Mouse (Mus musculus): Measurements from ENCODE around the gene Gp9. TPM values are rescaled to one million over a fixed set of nuclear protein-coding genes. Genes with fewer than 3 reads are reported as not detected.

Gene Gp9
- polyA plus RNA-seq, 1 experiment = 1.6 TPM

DNA sequence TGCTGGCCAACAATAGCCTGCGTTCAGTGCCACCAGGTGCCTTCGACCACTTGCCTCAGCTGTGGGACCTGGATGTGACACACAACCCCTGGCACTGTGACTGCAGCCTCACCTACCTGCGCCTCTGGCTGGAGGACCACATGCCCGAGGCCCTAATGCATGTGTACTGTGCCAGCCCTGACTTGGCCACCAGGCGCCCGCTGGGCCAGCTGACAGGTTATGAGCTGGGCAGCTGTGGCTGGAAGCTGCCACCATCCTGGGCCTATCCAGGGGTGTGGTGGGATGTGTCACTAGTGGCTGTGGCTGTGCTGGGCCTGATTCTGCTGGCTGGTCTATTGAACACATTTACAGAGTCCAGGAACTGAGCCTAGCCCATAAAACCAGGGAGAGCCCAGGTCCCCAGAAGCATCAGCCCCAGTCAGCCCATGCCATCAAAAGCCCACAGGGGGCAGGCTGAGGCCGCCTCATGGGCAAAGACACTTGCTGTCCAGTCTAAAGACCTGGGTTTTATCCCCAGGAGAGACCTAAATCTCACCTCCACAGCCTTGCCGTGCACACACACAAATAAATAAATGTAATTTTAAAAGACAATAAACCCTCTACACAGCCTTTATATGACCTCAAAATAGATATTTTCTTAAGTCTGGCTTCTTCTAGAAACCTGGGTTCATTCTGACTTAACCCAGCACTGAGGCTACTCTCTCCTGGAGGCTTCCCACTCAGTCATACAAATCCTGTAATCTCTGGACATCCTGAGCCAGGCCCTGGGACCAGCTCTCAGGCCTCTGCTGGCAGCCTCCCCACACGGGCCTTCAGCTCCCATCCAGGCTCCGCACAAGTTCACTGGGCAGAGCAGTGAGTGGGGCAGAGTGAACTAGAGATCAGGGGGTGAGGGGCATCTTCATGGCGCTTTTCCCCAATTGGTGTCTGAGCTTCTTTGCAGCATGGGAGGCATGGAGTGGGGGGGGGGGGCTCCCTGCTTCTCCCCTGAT is 1.6 kb downstream of the Gp9 start:
- no peak overlapping the region for H3K27ac ChIP-seq (ENCODE audit: insufficient read depth, low read length)
- H3K4me1 ChIP-seq (ENCODE audit: control insufficient read depth, insufficient read depth, low read length) = no peaks in the 10 kb centered on the region
- TF ChIP-seq POLR2A (IDR thresholded peaks at IDR 0.05; ENCODE audit: extremely low read depth, insufficient read depth, low read length) = no peak
- TF ChIP-seq CTCF (IDR thresholded peaks at IDR 0.05; ENCODE audit: extremely low read depth, insufficient read depth, low read length) = no peak
- no peak overlapping the region for H3K4me3 ChIP-seq (ENCODE audit: insufficient read depth, low read length)

DNA sequence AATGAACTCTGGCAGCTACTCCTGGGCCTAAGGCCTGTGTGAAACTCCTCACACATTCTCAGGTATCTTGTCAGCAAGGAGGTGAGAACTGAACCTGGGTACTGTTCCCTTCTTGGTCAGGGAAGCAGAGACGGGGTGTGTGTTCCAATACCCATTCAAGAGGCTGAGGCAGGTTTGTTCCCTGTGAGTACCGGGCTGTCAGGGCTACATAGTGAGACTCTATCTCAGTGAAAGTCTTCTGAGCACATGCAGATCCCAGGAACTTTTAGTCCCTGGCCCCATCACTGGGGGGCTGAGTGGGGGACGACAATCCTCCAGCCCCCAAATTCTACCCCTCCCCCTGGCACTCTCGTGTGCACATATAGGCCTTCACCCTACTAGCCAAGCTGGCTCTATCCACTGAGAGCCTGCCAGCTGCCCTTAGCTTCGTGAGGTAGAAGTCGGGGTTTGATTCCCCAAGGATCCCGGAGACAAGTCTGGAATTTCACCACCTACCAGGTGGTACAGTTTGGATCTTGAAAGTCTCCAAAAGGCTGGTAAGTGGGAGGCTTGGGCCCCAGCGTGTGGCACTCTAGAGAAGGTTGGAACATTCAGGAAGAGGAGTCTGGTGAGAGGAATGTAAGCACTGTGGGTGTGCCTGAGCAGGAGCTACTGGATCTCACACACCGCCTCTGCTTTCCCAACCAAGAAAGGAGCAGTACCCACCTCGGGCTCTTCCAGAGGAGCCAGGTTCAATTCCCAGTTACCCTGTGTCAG is 2.9 kb downstream of the Gp9 start:
- Histone ChIP-seq H3K4me1 (ENCODE audit: control insufficient read depth, insufficient read depth, low read length) (no peaks in the 10 kb centered on the region), H3K4me3 (ENCODE audit: insufficient read depth, low read length) (no peak overlapping the region), H3K27ac (ENCODE audit: insufficient read depth, low read length) (no peak overlapping the region)
- TF ChIP-seq CTCF (IDR thresholded peaks at IDR 0.05; ENCODE audit: extremely low read depth, insufficient read depth, low read length) (no peak), POLR2A (IDR thresholded peaks at IDR 0.05; ENCODE audit: extremely low read depth, insufficient read depth, low read length) (no peak)

DNA sequence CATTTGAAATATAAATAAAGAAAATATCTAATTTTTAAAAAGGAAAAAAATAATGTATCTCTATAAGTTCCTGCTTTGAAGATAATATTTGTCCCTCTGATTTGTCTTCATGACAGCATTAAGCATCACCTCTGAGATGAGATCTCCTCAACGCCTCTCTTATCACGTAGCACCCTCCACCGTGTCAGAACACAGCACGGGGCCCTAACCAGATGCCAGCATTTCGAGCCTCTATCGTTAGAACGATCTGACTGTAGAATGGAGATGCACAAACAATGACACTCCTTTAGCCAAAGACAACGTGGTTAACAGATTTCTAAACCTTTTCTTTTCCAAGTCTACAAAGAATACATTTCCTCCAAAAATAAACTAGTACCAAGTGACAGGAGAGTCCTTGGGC is 6.2 kb downstream of the Gp9 start:
- TF ChIP-seq CTCF (IDR thresholded peaks at IDR 0.05; ENCODE audit: extremely low read depth, insufficient read depth, low read length) (no peak), POLR2A (IDR thresholded peaks at IDR 0.05; ENCODE audit: extremely low read depth, insufficient read depth, low read length) (no peak)
- Histone ChIP-seq H3K4me3 (ENCODE audit: insufficient read depth, low read length) (no peak overlapping the region), H3K4me1 (ENCODE audit: control insufficient read depth, insufficient read depth, low read length) (no peaks in the 10 kb centered on the region), H3K27ac (ENCODE audit: insufficient read depth, low read length) (no peak overlapping the region)

DNA sequence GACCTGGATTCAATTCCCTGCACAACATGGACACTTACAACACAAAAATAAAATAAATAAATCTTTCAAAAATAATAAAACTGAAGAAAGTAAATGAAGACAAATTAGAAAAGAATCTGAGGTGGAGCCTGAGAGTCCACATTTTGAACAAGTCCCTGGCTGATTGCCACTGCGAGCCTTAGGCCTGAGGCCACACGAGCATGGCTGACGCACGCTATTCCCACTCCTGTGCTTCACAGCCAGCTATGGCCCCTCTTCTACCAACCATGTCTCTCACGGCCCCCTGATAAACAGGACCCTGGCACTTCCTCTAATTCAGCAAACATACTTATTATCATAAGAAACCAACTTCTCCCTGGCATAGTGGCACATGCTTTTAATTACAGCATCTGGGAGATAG is 8.7 kb downstream of the Gp9 start:
- no peak overlapping the region for H3K27ac ChIP-seq (ENCODE audit: insufficient read depth, low read length)
- H3K4me1 ChIP-seq (ENCODE audit: control insufficient read depth, insufficient read depth, low read length) = no peaks in the 10 kb centered on the region
- TF ChIP-seq CTCF (IDR thresholded peaks at IDR 0.05; ENCODE audit: extremely low read depth, insufficient read depth, low read length) = no peak
- TF ChIP-seq POLR2A (IDR thresholded peaks at IDR 0.05; ENCODE audit: extremely low read depth, insufficient read depth, low read length) = no peak
- no peak overlapping the region for H3K4me3 ChIP-seq (ENCODE audit: insufficient read depth, low read length)

DNA sequence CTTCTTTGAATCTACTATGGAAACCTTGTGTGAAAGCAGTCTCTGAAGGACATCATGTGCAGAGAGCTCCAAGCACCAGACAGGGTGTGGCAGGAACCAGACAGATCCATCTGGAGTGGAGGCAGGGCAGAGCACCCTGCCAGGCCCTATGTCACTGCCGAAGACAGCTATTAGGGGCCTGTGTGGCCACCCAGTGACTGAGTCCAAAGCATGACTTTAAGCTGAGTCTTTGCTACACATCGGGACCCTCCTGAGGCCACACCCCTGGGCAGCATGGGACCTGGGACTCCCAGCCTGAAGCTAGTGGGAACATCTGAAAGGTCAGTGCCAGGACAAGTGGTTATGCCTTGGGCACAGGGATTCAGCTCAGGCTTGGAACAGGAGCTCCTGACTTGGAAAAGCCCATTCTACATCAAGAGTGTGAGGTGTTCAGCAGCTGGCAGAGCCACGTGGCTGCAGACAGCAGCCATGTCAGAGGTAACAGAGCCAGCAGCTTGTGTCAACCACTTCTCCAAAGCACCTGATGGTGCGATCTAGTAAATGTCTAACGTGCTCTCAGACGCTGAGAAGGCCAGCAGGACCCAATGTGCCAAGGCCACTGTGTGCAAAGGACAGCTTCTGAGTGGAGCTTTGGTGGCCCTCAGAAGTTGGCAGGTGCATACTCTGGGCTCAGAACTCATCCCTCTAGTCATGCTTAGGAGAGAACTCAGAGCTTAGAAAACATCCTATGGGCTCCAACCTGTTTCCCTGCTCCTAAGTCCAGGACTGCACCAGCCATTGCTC is 9.4 kb downstream of the Gp9 start:
- Histone ChIP-seq H3K27ac (ENCODE audit: insufficient read depth, low read length) (no peak overlapping the region), H3K4me3 (ENCODE audit: insufficient read depth, low read length) (no peak overlapping the region), H3K4me1 (ENCODE audit: control insufficient read depth, insufficient read depth, low read length) (no peaks in the 10 kb centered on the region)
- TF ChIP-seq CTCF (IDR thresholded peaks at IDR 0.05; ENCODE audit: extremely low read depth, insufficient read depth, low read length) (no peak), POLR2A (IDR thresholded peaks at IDR 0.05; ENCODE audit: extremely low read depth, insufficient read depth, low read length) (no peak)

DNA sequence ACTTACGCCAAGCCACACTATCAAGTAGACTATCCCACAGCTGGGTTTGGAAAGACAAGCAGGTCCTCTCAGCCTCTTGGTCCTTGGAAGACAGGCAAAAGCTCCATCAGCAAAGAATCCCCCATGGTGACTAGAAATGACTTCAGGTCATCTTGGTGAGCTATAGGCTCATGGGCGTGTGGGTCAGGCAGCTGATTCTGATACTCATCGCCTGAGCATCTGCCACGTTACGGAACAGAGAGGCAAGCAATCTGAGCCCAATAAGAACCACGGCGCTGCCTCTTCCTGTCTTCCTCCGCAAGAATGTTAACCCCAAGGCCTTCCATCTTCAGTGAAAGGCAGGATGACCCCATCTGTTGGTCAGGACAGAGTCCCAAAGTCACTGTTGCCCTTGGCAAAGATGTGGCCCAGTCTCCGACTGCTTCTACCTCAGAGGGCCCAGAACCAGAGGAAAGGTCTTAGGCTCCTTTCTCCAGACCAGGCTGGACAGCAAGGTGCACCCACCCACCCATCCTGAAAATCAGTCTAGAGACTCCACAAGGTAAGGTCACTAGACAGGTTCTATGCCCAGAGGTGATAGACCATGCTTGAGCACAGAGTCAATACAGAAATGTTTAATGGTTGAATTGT is 10.5 kb downstream of the Gp9 start:
- no peak overlapping the region for H3K4me3 ChIP-seq (ENCODE audit: insufficient read depth, low read length)
- no peaks in the 10 kb centered on the region for H3K4me1 ChIP-seq (ENCODE audit: control insufficient read depth, insufficient read depth, low read length)
- no peak for TF ChIP-seq POLR2A (IDR thresholded peaks at IDR 0.05; ENCODE audit: extremely low read depth, insufficient read depth, low read length)
- TF ChIP-seq CTCF (IDR thresholded peaks at IDR 0.05; ENCODE audit: extremely low read depth, insufficient read depth, low read length) = no peak
- no peak overlapping the region for H3K27ac ChIP-seq (ENCODE audit: insufficient read depth, low read length)

DNA sequence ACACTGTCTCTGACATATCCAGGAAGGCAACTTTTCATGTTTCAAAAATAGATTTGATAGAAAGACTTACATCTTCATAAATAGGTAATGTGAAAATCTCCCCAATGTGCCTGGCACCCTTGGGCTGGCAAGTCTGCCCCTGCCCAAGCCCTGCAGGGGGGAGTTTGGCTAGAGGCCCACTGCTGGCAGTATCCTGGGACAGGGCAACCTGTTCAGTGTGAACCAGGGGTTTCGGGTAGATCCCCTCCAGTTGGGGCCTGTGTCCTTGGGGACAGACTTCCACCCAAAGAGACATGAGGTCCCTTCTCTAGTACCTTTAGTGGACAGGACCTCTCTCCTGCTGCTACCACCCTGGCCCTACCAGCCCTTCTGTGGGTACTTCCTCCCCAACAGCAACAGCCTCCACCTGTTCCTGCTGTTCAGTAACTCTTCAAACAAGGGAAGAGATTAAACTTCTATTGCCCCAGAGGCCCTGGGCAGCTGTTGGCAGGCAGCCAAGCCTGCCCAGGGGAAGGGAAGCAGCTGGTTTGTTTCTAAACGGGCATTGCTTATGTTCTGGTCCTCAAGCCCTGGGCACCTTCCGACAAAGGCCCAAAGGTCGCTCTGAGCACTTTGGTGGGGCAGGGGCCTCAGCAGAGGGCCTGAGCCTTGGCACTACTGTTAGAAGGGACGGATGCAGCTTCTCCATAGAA is 11.2 kb downstream of the Gp9 start:
- no peak overlapping the region for H3K27ac ChIP-seq (ENCODE audit: insufficient read depth, low read length)
- no peaks in the 10 kb centered on the region for H3K4me1 ChIP-seq (ENCODE audit: control insufficient read depth, insufficient read depth, low read length)
- TF ChIP-seq CTCF (IDR thresholded peaks at IDR 0.05; ENCODE audit: extremely low read depth, insufficient read depth, low read length) (no peak), POLR2A (IDR thresholded peaks at IDR 0.05; ENCODE audit: extremely low read depth, insufficient read depth, low read length) (no peak)
- H3K4me3 ChIP-seq (ENCODE audit: insufficient read depth, low read length) = no peak overlapping the region

DNA sequence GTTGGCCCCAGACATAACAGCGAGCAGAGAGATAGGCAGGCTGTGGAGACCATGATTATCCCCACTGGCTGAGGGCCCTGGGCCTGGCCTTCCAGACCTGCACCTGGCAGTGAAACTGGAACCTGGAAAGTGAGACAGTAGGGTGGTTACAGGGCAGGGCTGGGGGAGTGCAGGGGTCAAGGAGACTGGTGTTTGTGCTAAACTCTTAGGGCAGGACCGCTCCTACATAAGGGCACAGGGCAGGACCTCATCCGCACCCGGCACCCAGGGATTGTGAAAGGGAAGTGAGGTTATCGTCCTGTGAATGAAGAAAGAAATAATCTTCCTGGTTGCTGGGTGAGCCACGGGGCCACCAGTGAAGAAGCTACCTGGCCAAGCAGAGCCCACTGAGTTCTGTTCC is 11.9 kb downstream of the Gp9 start:
- H3K27ac ChIP-seq (ENCODE audit: insufficient read depth, low read length) = no peak overlapping the region
- H3K4me3 ChIP-seq (ENCODE audit: insufficient read depth, low read length) = no peak overlapping the region
- no peak for TF ChIP-seq POLR2A (IDR thresholded peaks at IDR 0.05; ENCODE audit: extremely low read depth, insufficient read depth, low read length)
- no peak for TF ChIP-seq CTCF (IDR thresholded peaks at IDR 0.05; ENCODE audit: extremely low read depth, insufficient read depth, low read length)
- no peaks in the 10 kb centered on the region for H3K4me1 ChIP-seq (ENCODE audit: control insufficient read depth, insufficient read depth, low read length)
